Mouse (Mus musculus) lung, postnatal 0 days (tissue): Measurements from ENCODE around the gene Pum2.

Experiments used
- CTCF ChIP-seq: IDR thresholded peaks from 2 replicates; pipeline ENCODE4 v1.5.1; 2016; ENCODE audit warnings: antibody characterized with exemption, mild to moderate bottlenecking
- EP300 ChIP-seq: IDR thresholded peaks from 2 replicates; pipeline ENCODE4 v1.6.1; 2016; ENCODE audit warnings: antibody characterized with exemption, mild to moderate bottlenecking, control low read depth

- TF ChIP-seq CTCF (no peak), EP300 (no peak)
These were observed 38.4 kb upstream of the Pum2 start for GRCm38 (mm10) chr12:8635546-8635945.
